Mouse (Mus musculus) stomach, embryonic 16.5 days (tissue): Measurements from ENCODE around the gene Nr1h4. TPM values are rescaled to one million over a fixed set of nuclear protein-coding genes. Genes with fewer than 3 reads are reported as not detected.

Experiments used
- ATAC-seq: fragments of 200-750 bp; cut with Nextera tagmentation; 2 replicates; pipeline ENCODE4 v1.8.0; 2017; ENCODE audit warnings: moderate number of reproducible peaks, moderate TSS enrichment; ENCODE audit not compliant: insufficient read depth, low FRiP score
- H3K27ac ChIP-seq: fragments of 300-500 bp; sonication (generic); 2 replicates; pipeline ENCODE4 v1.5.1; 2014; ENCODE audit warnings: low read length
- H3K27me3 ChIP-seq: fragments of 300-500 bp; sonication (generic); 2 replicates; pipeline ENCODE4 v1.6.1; 2014; ENCODE audit warnings: low read length, control low read depth, mixed read lengths; ENCODE audit not compliant: control insufficient read depth, insufficient read depth
- H3K36me3 ChIP-seq: fragments of 300-500 bp; sonication (generic); 2 replicates; pipeline ENCODE4 v1.6.1; 2014; ENCODE audit warnings: low read length; ENCODE audit not compliant: control insufficient read depth, insufficient read depth
- H3K4me1 ChIP-seq: fragments of 300-500 bp; sonication (generic); 2 replicates; pipeline ENCODE4 v1.6.1; 2014; ENCODE audit warnings: low read length, control low read depth, mixed read lengths; ENCODE audit not compliant: control insufficient read depth, insufficient read depth
- H3K4me2 ChIP-seq: fragments of 300-500 bp; sonication (generic); 2 replicates; pipeline ENCODE4 v1.6.1; 2014; ENCODE audit warnings: low read depth, low read length, mixed read lengths
- H3K4me3 ChIP-seq: fragments of 300-500 bp; sonication (generic); replicated peaks from 2 replicates; pipeline ENCODE4 v1.5.1; 2014; ENCODE audit warnings: mild to moderate bottlenecking, low read length
- H3K9ac ChIP-seq: fragments of 300-500 bp; sonication (generic); 2 replicates; pipeline ENCODE4 v1.6.1; 2014; ENCODE audit warnings: low read length
- H3K9me3 ChIP-seq: fragments of 300-500 bp; sonication (generic); replicated peaks from 2 replicates; pipeline ENCODE4 v1.6.1; 2016; ENCODE audit warnings: low read length, control low read depth; ENCODE audit not compliant: control insufficient read depth
- WGBS: fragments of 180-500 bp; shearing (Covaris S2); extraction: QIAGEN DNeasy Blood & Tissue Kit; methylation state at CpG from one replicate; pipeline ENCODE4 v1.1.7; 2014; 5-methylcytosine and 5-hydroxymethylcytosine counted together
- polyA plus RNA-seq: library from polyadenylated mRNA; unstranded; fragments of >200 nt; fragmentation: Nextera tagmentation; extraction: Ambion mirVana; gene quantifications from 2 replicates; pipeline ENCODE4 v1.2.1, GENCODE M21; 2015

Nr1h4 gene
- polyA plus RNA-seq, 1 experiment from 2014 or later: 8.6 TPM

- 0 out of 2 replicates have a peak, but pooled peaks have one; percentile 39 for ATAC-seq
- H3K36me3 ChIP-seq: no peaks in the 10 kb centered on the region
- 77% methylated on average over 2 of the region's 2 CpGs for WGBS
Measured at GRCm38 (mm10) chr10:89531976-89532375, 1.4 kb downstream of the Nr1h4 start.

GRCm38 (mm10) chr10:89531194-89531634, 2.2 kb downstream of the Nr1h4 start:
- no peaks in the 10 kb centered on the region for H3K9me3 ChIP-seq
- ATAC-seq: no peak
- no peak overlapping the region for H3K27ac ChIP-seq
- H3K4me2 ChIP-seq: no peak overlapping the region
- WGBS: 42% methylated on average over 5 of the region's 5 CpGs
- no peak overlapping the region for H3K4me3 ChIP-seq
- H3K4me1 ChIP-seq: peaks cover 2% of the 10 kb centered on the region; the same call in 1 of the 2 replicates
- no peaks in the 10 kb centered on the region for H3K36me3 ChIP-seq
- no peak overlapping the region for H3K9ac ChIP-seq
- H3K27me3 ChIP-seq: no peaks in the 10 kb centered on the region

More at GRCm38 (mm10) chr10:89531976-89532375, 1.4 kb downstream of the Nr1h4 start:
- Histone ChIP-seq H3K4me2 (no peak overlapping the region), H3K9ac (no peak overlapping the region), H3K9me3 (no peaks in the 10 kb centered on the region), H3K4me3 (no peak overlapping the region), H3K4me1 (peaks cover 2% of the 10 kb centered on the region; the same call in 1 of the 2 replicates), H3K27me3 (no peaks in the 10 kb centered on the region), H3K27ac (no peak overlapping the region)

GRCm38 (mm10) chr10:89527054-89527453, 6.3 kb downstream of the Nr1h4 start:
- no peaks in the 10 kb centered on the region for H3K4me1 ChIP-seq
- peak; percentile 27; the same call in 1 of the 2 replicates for ATAC-seq

GRCm38 (mm10) chr10:89525823-89526222, 7.6 kb downstream of the Nr1h4 start:
- Histone ChIP-seq H3K4me2 (no peak overlapping the region), H3K4me1 (no peaks in the 10 kb centered on the region), H3K27me3 (no peaks in the 10 kb centered on the region), H3K36me3 (no peaks in the 10 kb centered on the region), H3K9me3 (no peaks in the 10 kb centered on the region), H3K27ac (no peak overlapping the region), H3K4me3 (no peak overlapping the region), H3K9ac (no peak overlapping the region)
- ATAC-seq: no peak
- 49% methylated on average over 2 of the region's 2 CpGs for WGBS

More at GRCm38 (mm10) chr10:89527054-89527453, 6.3 kb downstream of the Nr1h4 start:
- H3K9me3 ChIP-seq: no peaks in the 10 kb centered on the region
- no peak overlapping the region for H3K27ac ChIP-seq
- no peaks in the 10 kb centered on the region for H3K27me3 ChIP-seq
- H3K4me2 ChIP-seq: no peak overlapping the region
- 73% methylated on average over 5 of the region's 5 CpGs for WGBS
- no peak overlapping the region for H3K4me3 ChIP-seq
- no peak overlapping the region for H3K9ac ChIP-seq
- no peaks in the 10 kb centered on the region for H3K36me3 ChIP-seq

- 79% methylated on average over 7 of the region's 7 CpGs for WGBS
- ATAC-seq: no peak
- Histone ChIP-seq H3K27me3 (no peaks in the 10 kb centered on the region), H3K4me2 (no peak overlapping the region), H3K9me3 (no peaks in the 10 kb centered on the region), H3K27ac (no peak overlapping the region), H3K4me1 (no peaks in the 10 kb centered on the region), H3K36me3 (no peaks in the 10 kb centered on the region), H3K4me3 (no peak overlapping the region), H3K9ac (no peak overlapping the region)
Measured at GRCm38 (mm10) chr10:89522481-89522880, 10.9 kb downstream of the Nr1h4 start.

GRCm38 (mm10) chr10:89521790-89522431, 11.5 kb downstream of the Nr1h4 start:
- ATAC-seq: peak; percentile 68; the same call in 1 of the 2 replicates
- Histone ChIP-seq H3K36me3 (no peaks in the 10 kb centered on the region), H3K9me3 (no peaks in the 10 kb centered on the region), H3K4me3 (no peak overlapping the region), H3K27me3 (no peaks in the 10 kb centered on the region), H3K4me1 (no peaks in the 10 kb centered on the region), H3K27ac (no peak overlapping the region), H3K9ac (no peak overlapping the region), H3K4me2 (no peak overlapping the region)
- 66% methylated on average over 9 of the region's 9 CpGs for WGBS

- Histone ChIP-seq H3K4me1 (no peaks in the 10 kb centered on the region), H3K27ac (no peak overlapping the region), H3K36me3 (no peaks in the 10 kb centered on the region), H3K9ac (no peak overlapping the region), H3K27me3 (no peaks in the 10 kb centered on the region), H3K4me3 (no peak overlapping the region), H3K4me2 (no peak overlapping the region), H3K9me3 (no peaks in the 10 kb centered on the region)
- no peak for ATAC-seq
- WGBS: 90% methylated on average over 4 of the region's 4 CpGs
Measured at GRCm38 (mm10) chr10:89520381-89520780, 13.0 kb downstream of the Nr1h4 start.

GRCm38 (mm10) chr10:89519226-89519625, 14.2 kb downstream of the Nr1h4 start:
- Histone ChIP-seq H3K36me3 (no peaks in the 10 kb centered on the region), H3K4me1 (no peaks in the 10 kb centered on the region), H3K9me3 (no peaks in the 10 kb centered on the region), H3K27me3 (no peaks in the 10 kb centered on the region), H3K4me3 (no peak overlapping the region), H3K27ac (no peak overlapping the region), H3K4me2 (no peak overlapping the region), H3K9ac (no peak overlapping the region)
- ATAC-seq: no peak
- 83% methylated on average over 4 of the region's 4 CpGs for WGBS

GRCm38 (mm10) chr10:89518365-89518764, 15.0 kb downstream of the Nr1h4 start:
- Histone ChIP-seq H3K4me2 (no peak overlapping the region), H3K27me3 (no peaks in the 10 kb centered on the region), H3K9ac (no peak overlapping the region), H3K4me1 (no peaks in the 10 kb centered on the region), H3K4me3 (no peak overlapping the region), H3K9me3 (no peaks in the 10 kb centered on the region), H3K27ac (no peak overlapping the region), H3K36me3 (no peaks in the 10 kb centered on the region)
- WGBS: 80% methylated on average over 2 of the region's 2 CpGs
- ATAC-seq: no peak
